Mouse (Mus musculus) lung, postnatal 14 days (tissue): ENCODE measurements at regions not wholly inside any gene's neighbourhood (a gene's known extent, or its start where the extent isn't known, plus 50 kb on each side); places are given as distances from the start of the nearest gene placed in this dataset.
A peak's percentile ranks its signal among the peaks of the same experiment; 100 is the strongest.

Experiments
- DNase-seq: peaks from one replicate; pipeline ENCODE4 v3.0.0; 2021

GRCm38 (mm10) chr2:79510485-79511094 lies 54.0 kb upstream of the Cerkl start:
- no peak for DNase-seq

DNA sequence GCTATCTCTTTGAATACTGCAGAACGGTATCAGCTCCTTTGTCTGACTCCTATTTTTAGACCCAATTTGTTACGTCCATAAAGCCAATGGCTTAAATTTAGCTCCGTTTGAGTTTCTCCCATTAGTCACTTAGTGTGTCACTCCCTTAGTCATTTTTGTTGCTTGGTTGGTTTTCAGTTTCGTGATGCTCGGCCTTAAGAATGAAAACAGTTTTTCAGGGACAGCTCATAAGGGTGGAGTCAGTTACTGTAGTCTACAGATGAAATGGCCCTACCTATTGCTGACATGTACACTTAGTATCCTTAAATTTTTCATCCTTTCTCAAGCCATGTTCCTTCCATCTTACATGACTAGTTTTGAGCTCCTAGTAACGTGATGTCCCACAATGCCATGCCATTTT lies 54.5 kb upstream of the Cerkl start:
- no peak for DNase-seq

DNA sequence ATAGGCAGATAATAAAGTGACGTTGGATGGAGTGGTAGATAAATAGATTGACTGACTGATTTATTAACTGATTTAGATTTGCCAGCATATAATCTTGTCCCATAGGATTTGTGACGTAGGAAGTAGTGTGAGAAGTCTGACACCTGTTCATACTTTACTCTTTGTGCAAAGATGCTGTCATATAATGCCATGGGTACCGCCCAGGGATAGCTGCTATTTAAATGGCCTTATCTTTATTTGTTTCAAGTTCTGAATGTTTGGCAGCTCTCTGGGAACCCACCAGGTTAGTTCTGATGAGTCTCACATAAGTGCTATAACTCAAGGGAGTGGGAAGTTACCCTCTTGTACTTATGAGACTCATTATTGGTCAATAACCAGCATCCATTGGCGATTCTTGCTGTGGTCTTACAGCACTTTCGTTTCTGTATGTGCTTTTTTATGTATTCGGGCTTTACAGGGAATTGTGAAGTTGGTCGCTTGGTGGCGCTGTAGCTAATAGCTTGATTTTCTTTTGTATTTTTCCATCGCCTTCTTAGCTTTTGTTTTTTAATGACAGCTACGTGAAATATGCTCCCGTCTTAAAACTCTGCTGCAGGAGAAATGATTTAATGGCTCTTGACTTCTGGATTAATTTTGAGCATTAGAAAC lies 55.2 kb upstream of the Cerkl start:
- peak; percentile 82 for DNase-seq

- no peak for DNase-seq
Measured at GRCm38 (mm10) chr2:79512374-79512773, 55.8 kb upstream of the Cerkl start.

DNA sequence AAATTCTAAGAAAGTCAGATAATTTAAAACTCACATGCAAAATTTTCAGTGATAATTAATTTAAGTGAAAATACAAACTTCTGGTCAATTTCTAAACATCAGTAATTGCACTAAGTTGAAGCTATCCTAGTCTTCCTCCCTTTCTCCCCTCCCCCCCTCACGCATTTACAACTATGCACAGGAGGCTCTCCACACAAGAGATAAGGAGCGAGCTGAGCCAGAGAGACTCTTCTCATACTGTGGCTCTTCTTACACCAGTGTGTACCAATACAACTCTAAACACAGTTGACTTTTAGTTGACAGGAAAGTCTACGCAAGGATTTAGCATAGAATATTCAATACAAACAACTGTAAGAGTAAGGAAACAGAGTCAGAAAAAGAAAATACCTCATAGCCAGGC lies 57.1 kb upstream of the Cerkl start:
- no peak for DNase-seq

DNA sequence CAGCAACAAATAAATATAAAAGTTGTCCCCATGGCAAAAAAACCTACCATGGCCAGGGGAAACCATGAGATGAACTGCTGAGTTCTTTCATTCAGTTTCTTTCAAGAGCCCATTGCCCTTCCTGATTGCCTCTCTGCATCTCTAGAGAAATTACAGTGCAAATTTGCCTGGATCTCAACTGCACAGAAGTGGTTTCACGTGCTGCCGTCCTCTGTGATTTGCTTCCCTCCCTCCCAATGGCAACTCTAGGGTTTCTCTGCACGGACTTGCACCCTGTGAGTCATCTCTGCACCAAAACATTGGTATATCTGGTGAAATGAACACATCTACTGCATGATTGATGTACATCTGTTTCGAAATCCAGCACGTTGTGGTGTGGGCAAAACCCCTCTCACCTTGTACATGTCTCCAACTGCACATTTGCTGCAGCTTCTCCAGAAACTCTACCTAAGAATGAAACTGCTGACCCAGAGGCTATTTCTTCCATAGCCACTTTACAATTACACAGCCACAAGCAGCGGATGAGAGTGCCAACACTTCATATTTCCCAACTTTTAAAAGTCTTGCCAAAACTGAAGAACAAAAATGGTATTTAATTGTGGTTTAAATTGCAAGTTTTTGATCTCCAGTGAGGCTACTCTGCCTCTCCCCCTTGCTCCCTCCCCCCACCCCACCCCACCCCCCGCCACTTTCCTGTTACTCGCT lies 61.6 kb upstream of the Cerkl start:
- peak; percentile 12 for DNase-seq

DNA sequence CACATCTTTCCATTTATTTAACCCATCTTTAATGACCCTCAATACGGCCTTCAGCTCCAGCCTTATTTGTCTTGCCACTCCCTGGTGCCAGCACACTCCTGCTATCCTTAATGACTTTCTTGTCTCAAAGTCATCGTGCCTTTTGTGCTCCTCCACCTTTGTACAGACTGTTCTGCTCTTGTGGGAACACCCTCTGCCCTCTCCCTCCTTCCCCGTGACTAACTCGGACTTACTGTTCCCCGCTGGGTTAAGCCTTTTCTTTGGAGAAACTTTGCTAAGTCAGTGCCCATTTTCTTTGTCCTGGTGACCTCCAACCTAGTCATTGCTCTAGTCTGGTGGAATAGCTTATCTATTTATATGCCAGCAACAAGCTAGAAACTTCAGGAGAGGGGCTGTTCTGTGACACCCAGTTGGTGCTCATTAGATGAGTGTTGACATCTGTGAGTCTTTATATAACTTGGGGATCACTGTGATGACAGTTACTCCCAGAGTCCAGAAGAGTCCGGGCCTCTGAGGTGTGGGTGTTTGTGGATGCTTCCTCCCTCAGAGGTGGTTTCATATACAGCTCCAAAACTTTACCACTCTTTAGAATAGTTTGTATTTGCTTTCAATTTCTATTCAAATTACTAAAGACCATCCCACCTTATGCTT lies 63.3 kb upstream of the Cerkl start:
- no peak for DNase-seq

DNA sequence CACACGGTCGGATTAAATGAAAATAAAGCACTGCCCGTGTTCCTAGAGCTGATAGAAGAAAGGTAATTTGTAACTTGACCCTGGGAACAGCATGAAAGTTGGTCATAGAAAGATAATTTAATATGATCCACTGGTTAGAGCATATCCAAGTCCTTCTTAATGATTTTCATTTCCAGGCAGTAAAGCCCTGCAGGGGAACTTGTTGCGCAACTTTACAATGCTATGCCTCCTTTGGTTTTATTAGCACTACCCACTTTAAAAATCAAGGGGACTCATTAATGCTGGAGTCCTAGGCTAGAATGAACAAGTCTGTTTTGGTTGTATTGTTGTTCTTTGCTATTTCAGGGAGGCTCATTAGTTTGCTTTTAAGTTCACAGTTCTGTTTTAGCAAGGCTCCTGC lies 66.9 kb upstream of the Cerkl start:
- no peak for DNase-seq

DNA sequence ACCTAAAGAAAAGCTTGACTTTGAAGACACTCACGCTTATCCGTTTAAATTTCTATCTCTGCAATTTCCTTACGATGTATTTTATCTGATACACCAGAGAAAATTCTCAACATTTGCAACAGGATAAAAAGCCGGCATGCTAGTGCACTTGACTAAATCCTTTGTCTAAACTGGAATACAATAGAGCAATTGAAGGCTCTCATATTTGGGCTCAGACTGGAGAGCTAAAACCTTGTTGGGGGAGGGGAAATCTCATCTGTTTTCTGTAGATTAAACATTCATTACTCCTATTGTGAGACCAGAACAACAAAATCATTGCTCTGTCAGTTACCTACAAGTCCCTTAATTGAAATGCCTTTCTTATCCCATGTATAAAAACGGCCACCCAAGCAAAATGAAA lies 70.9 kb upstream of the Cerkl start:
- DNase-seq, result no peak

DNA sequence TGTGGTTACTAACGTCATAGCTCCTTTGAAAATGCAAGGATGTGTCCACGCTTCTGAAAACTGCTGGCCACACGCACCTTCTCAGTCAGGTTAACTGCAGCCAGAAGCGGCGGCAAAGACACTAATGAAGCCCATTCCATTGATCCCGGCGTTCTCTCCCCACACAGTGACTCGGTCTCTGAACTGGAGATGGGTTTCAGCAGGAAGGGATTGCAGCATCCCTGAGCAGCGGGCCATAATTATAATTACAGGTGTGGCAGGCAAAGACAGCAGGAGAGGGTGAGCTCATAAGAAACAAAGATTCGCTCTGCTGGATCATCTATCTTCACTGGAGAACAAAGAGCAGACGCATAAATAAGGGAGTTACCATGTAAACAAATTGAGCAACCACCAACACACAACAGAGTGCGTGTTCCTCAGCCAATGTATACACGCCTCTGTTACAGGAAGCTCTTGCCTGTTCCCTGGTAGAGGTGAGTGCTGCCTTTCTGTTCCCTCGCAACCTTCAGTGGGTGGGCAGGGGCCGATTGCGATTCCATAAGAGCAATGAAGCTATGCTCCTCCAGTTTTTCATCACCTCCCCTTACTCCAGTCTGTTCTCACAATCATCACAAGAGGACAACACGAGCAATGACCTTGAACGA lies 71.9 kb upstream of the Cerkl start:
- no peak for DNase-seq

GRCm38 (mm10) chr2:79529185-79529584 lies 72.6 kb upstream of the Cerkl start:
- no peak for DNase-seq

GRCm38 (mm10) chr2:79532610-79533160 lies 76.1 kb upstream of the Cerkl start:
- DNase-seq, result no peak

GRCm38 (mm10) chr2:79537126-79537875 lies 80.7 kb upstream of the Cerkl start:
- DNase-seq, result no peak

DNA sequence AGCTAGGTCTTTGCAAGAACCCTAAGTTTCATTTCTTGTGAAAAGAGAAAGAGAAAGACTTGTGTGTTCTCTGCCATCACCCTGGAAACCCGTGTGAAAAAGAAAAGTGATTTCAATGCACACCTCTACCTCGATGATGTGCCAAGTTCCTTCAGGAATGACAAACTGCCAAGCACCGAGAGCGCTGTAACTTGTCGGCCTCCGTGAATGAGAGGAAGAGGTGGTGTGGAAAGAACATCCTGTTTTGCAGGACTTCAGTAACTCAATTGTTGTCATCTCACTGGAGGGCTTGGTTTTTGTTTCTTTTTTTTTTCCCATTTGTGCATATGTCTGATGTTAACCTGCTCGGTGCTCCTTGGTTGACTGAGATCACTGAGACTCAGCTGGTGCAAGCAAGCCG lies 83.8 kb upstream of the Cerkl start:
- DNase-seq, result no peak

- no peak for DNase-seq
Measured at GRCm38 (mm10) chr2:79542191-79542980, 85.8 kb upstream of the Cerkl start.

DNA sequence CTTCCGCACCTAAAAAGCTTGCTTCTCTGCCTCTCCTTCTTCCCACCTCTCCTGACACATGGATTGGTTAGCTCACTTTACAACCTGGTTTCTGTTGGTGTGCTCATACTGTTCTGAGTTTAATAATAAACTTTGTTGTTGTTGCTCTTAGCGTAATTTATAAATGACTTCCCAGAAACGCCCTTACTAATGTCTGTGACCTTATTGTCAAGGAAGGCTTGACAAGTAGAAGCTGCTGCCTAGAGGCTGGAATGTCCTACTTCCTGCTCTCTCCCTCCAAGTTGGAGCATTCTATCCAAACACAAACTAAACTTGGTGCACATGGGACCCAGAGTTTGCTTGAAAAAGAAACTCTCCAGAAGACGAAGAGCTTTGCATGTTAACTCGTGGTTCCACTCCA lies 86.9 kb upstream of the Cerkl start:
- no peak for DNase-seq

- no peak for DNase-seq
Measured at GRCm38 (mm10) chr2:79543948-79544792, 87.6 kb upstream of the Cerkl start.

GRCm38 (mm10) chr2:79544793-79545260 lies 88.2 kb upstream of the Cerkl start:
- no peak for DNase-seq

- DNase-seq, result no peak
Measured at GRCm38 (mm10) chr2:79546206-79546605, 88.9 kb upstream of the Itprid2 start.

DNA sequence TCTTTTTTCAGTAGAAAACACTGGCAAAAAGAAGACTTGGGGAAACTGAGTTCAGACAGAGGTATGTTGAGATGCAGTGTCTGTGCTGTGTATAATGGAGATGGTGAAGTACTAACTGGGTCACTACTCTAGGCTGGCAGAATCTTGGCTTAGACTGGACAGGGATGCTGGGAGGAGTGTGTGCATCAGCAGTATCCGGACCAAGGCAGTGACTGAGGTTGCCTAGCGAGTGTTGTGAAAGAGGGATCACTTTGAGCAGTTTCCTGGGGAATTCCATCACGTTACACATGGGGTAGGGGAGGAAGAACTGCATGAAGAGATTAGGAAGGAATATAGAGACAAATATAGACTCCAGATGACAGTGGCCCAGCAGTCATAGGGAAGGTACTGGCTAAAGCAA lies 87.9 kb upstream of the Itprid2 start:
- no peak for DNase-seq
